Mouse (Mus musculus) heart, embryonic 13.5 days (tissue): ENCODE results near the gene Map2k3. TPM values are rescaled to one million over a fixed set of nuclear protein-coding genes. Genes with fewer than 3 reads are reported as not detected.

ENCODE experiments used
- polyA plus RNA-seq: library from polyadenylated mRNA; unstranded; fragments of >200 nt; fragmentation: Nextera tagmentation; extraction: Ambion mirVana; gene quantifications from 2 replicates; pipeline ENCODE4 v1.2.1, GENCODE M21; 2015

Map2k3 gene
- polyA plus RNA-seq, 1 experiment from 2014 or later, result 73.6 TPM

Other genes with a start within 250 kb of the Map2k3 start
- 34.0 and 34.1 TPM in 2 replicates for gene Llgl1, start 232.3 kb upstream of the Map2k3 start, polyA plus RNA-seq
- 75.4 and 79.1 TPM in 2 replicates for gene Flii, start 204.8 kb upstream of the Map2k3 start, polyA plus RNA-seq
- 17.4 and 17.7 TPM in 2 replicates for gene Mief2, start 203.6 kb upstream of the Map2k3 start, polyA plus RNA-seq
- gene Top3a, start 154.7 kb upstream of the Map2k3 start, polyA plus RNA-seq, result 9.7 and 11.0 TPM in 2 replicates
- 3.7 and 3.9 TPM in 2 replicates for gene Smcr8, start 154.5 kb upstream of the Map2k3 start, polyA plus RNA-seq
- gene Shmt1, start 120.3 kb upstream of the Map2k3 start, polyA plus RNA-seq, result 40.4 and 42.8 TPM in 2 replicates
- gene Dhrs7b, start 101.4 kb upstream of the Map2k3 start, polyA plus RNA-seq, result 30.9 and 35.9 TPM in 2 replicates
- gene Tmem11, start 52.8 kb upstream of the Map2k3 start, polyA plus RNA-seq, result 60.6 and 68.6 TPM in 2 replicates
- gene Natd1, start 17.3 kb upstream of the Map2k3 start, polyA plus RNA-seq, result 19.8 and 23.4 TPM in 2 replicates
- 2.6 and 3.0 TPM in 2 replicates for gene Kcnj12, start 90.5 kb downstream of the Map2k3 start, polyA plus RNA-seq
- 1.6 and 2.4 TPM in 2 replicates for gene Tnfrsf13b, start 194.7 kb downstream of the Map2k3 start, polyA plus RNA-seq
- 69.9 and 76.1 TPM in 2 replicates for gene Usp22, start 243.0 kb downstream of the Map2k3 start, polyA plus RNA-seq